Mouse (Mus musculus) lung, adult 2 months (tissue): ENCODE measurements around the gene Gm28308. TPM values are rescaled to one million over a fixed set of nuclear protein-coding genes. Genes with fewer than 3 reads are reported as not detected.
A peak's percentile ranks its signal among the peaks of the same experiment; 100 is the strongest.

ENCODE experiments used
- DNase-seq: peaks from one replicate; pipeline ENCODE4 v3.0.0; 2022
- H3K4me1 ChIP-seq: fragments of 200-500 bp; 2 replicates; pipeline ENCODE4 v1.6.1; 2011; ENCODE audit warnings: low read length; ENCODE audit not compliant: control insufficient read depth, insufficient read depth
- H3K4me3 ChIP-seq: fragments of 200-500 bp; replicated peaks from 2 replicates; pipeline ENCODE3; 2011; ENCODE audit warnings: low read depth, mild to moderate bottlenecking, control low read depth, low read length; ENCODE audit errors: extremely low read depth
- CTCF ChIP-seq: fragments of 200-500 bp; IDR thresholded peaks from 2 replicates; pipeline ENCODE4 v1.5.1; 2011; ENCODE audit warnings: mild to moderate bottlenecking, low read length, control low read depth; ENCODE audit not compliant: insufficient read depth
- POLR2A ChIP-seq: fragments of 200-500 bp; IDR thresholded peaks from 2 replicates; pipeline ENCODE4 v1.6.1; 2011; ENCODE audit warnings: low read depth, mild to moderate bottlenecking, control low read depth, low read length, borderline replicate concordance; ENCODE audit errors: extremely low read depth
- WGBS: fragments of 180-500 bp; shearing (Covaris S2); methylation state at CpG from one replicate; pipeline ENCODE4 v1.1.7; 2018; 5-methylcytosine and 5-hydroxymethylcytosine counted together
- polyA plus RNA-seq: library from polyadenylated mRNA; depleted of rRNA; stranded (reverse); fragments of >200 nt; gene quantifications from 2 replicates; pipeline ENCODE4 v1.2.3, GENCODE M21; 2012

The Gm28308 gene
- polyA plus RNA-seq, 1 experiment = 0.39 TPM

- no peak for TF ChIP-seq CTCF
- 0 out of 2 replicates have a peak, but pooled peaks have one; percentile 7 for TF ChIP-seq POLR2A
- H3K4me3 ChIP-seq = peak within 1 kb of the TSS; percentile 99
- 1% methylated on average over 85 of the region's 102 CpGs for WGBS
- DNase-seq = no peak
- H3K4me1 ChIP-seq = peaks cover 7% of the 10 kb centered on the region
Measured at GRCm38 (mm10) chr6:52190906-52191810, 22.0 kb downstream of the Gm28308 start, which contains the start of gene Hoxa4. Gene Hoxa4, minus strand, starts transcription at chr6:52191753.

DNA sequence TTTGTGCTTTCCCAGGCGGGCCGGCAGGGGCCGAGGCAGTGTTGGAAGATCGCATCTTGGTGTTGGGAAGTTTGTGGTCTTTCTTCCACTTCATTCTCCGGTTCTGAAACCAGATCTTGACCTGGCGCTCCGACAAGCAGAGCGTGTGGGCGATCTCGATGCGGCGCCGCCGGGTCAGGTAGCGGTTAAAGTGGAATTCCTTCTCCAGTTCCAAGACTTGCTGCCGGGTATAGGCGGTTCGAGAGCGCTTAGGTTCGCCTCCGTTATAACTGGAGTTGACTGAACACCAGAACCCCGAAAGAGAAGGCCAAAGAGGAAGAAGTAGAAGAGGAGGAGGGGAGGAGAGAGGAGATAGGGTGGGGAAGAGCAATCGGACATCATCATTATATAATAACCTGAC is 22.7 kb downstream of the Gm28308 start:
- peak; percentile 45 for DNase-seq

GRCm38 (mm10) chr6:52189909-52190308 is 23.2 kb downstream of the Gm28308 start:
- DNase-seq = no peak
- no peak for TF ChIP-seq CTCF
- H3K4me3 ChIP-seq = no peak overlapping the region
- H3K4me1 ChIP-seq = peaks cover 7% of the 10 kb centered on the region
- WGBS = 34% methylated on average over 8 of the region's 8 CpGs

More for the DNA sequence above, 22.7 kb downstream of the Gm28308 start:
- TF ChIP-seq POLR2A (0 out of 2 replicates have a peak, but pooled peaks have one; percentile 1), CTCF (no peak)
- Histone ChIP-seq H3K4me3 (peak overlapping the region; percentile 43), H3K4me1 (peaks cover 7% of the 10 kb centered on the region)
- 14% methylated on average over 23 of the region's 23 CpGs for WGBS

DNA sequence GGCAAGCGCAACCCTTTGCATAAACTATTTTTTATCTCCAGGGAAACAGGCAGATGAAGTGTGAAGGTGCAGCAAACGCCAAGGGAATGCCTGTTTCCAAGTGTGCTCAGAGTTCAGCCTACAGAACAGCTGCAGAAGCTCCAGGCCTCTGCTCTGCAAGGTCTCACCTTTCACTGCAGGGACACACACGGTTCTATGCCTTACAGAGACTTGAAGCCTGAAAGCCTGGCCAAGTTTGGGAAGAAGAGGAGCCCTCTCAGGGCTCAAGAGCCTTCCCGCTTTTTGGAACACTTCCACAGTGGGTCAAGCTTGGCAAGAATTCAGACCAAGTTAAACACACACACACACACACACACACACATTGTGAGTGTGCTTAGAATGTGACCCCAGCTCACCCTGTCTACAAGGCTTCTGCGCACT is 24.0 kb downstream of the Gm28308 start:
- H3K4me3 ChIP-seq = no peak overlapping the region
- no peak for TF ChIP-seq CTCF
- TF ChIP-seq POLR2A = no peak
- DNase-seq = no peak
- H3K4me1 ChIP-seq = peaks cover 7% of the 10 kb centered on the region
- WGBS = 23% methylated on average over 5 of the region's 5 CpGs

GRCm38 (mm10) chr6:52186500-52186899 is 26.6 kb downstream of the Gm28308 start:
- no peak for TF ChIP-seq POLR2A
- TF ChIP-seq CTCF = no peak
- Histone ChIP-seq H3K4me3 (no peak overlapping the region), H3K4me1 (peaks cover 4% of the 10 kb centered on the region)
- DNase-seq = no peak
- 75% methylated on average over 1 of the region's 1 CpGs for WGBS

GRCm38 (mm10) chr6:52185834-52186233 is 27.3 kb downstream of the Gm28308 start:
- TF ChIP-seq CTCF = no peak
- no peak for TF ChIP-seq POLR2A
- DNase-seq = no peak
- H3K4me1 ChIP-seq = peaks cover 4% of the 10 kb centered on the region
- WGBS = 56% methylated on average over 3 of the region's 3 CpGs
- H3K4me3 ChIP-seq = no peak overlapping the region

DNA sequence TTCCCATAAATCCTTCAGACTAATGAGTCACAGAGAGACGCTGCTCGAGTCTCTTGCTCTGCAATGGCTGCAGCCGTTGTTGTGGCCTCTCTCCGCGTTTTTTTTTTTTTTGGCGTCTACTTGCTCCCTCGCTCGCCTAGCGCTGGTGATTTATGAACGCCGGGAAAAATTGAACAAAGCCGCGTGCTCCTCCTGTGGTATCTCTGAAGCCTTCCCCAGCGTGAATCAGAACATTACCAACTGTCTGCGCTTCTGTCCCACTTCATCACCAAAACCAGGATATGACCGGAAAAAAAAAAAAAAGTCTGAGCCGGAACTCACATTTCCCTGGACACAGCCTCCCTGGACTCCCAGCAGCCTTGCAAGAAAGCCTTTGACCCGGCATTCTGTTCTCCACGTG is 27.9 kb downstream of the Gm28308 start:
- TF ChIP-seq POLR2A (no peak), CTCF (no peak)
- H3K4me1 ChIP-seq = peaks cover 4% of the 10 kb centered on the region
- 11% methylated on average over 19 of the region's 19 CpGs for WGBS
- peak; percentile 5 for DNase-seq
- peak overlapping the region; percentile 37 for H3K4me3 ChIP-seq

DNA sequence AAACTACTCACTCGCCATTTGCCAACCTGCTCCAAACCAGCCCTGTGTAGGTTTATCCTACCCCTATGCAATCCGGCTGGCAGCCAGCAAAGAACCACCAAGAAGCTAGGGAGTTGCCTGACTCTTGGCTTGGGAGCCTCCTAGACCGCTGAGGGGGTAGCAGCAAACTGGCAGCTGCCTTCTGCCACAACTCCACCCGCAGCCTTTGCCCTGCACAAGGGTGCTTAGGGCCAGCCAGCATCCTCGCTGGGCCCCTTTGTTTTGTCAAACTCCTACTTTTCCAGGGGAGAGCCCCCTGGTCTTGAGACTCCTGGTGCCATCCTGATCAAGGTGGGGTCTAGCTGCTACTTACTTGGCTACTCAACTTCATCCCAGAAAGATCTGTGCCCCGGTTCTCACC is 28.5 kb downstream of the Gm28308 start:
- Histone ChIP-seq H3K4me3 (no peak overlapping the region), H3K4me1 (no peaks in the 10 kb centered on the region)
- 41% methylated on average over 6 of the region's 6 CpGs for WGBS
- no peak for TF ChIP-seq CTCF
- TF ChIP-seq POLR2A = no peak
- no peak for DNase-seq

DNA sequence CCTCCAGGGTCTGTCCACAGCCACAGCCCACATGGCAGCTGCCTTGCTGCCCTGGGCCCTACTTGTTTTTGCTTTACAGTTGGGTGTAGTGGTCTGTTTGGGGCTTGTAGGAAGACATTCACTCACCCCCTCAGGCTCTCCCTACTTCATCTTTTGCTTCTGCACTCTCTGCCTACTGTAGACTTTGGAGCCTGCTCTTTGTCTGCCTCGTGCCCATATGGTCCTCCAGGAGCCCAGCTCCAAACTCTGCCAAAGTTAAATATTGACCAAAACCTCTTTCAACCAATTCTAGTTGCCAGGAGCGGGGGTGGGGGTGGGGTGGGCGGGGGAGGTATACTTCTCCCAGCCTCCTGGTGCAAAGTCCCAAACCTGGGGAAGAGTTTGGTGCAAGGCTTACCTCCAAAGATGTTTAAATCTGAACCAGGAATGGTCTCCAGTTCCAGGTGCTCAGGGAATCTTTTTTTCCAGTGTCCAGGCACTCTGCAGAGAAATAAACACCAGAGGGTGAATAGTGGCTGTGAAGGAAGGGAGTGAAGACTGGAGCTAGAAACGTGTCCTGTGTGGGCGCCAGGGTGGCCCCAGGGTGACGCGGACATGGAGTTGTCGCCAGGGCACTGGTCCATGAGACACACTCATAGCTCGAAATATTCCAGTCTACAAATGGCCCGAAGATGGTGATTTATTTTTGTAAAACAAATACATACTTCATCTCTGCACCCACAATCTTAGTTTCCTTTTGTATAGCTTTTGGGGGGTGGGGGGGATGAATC is 29.6 kb downstream of the Gm28308 start:
- no peak for DNase-seq
- no peak overlapping the region for H3K4me3 ChIP-seq
- no peak for TF ChIP-seq POLR2A
- no peak for TF ChIP-seq CTCF
- H3K4me1 ChIP-seq = no peaks in the 10 kb centered on the region
- 51% methylated on average over 10 of the region's 10 CpGs for WGBS

DNA sequence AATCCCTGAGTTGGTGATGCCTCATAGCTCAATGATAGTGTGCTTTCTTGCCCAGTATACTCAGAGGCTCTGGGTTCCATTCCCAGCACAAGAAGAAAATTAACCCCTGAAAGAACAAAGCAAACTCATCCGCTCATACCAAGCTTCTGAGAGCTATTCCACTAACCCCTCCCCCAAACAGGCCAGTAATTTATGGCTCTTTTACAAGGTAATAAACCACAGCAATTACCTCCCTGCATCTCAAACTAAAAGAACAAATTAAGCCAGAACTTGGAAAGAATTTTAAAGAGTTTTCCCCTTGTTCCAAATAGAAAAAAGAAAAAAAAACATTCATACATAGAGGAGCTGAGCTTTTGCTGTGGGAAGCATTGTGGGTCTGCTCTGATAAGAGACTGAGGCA is 30.3 kb downstream of the Gm28308 start:
- 62% methylated on average over 1 of the region's 1 CpGs for WGBS
- Histone ChIP-seq H3K4me1 (no peaks in the 10 kb centered on the region), H3K4me3 (no peak overlapping the region)
- TF ChIP-seq POLR2A = no peak
- no peak for TF ChIP-seq CTCF
- DNase-seq = peak; percentile 0
